Comparison of ENCODE assay signal across 8 mouse cellular contexts in genomic region chr8:37062012-37062944, GRCm38 (mm10).
DNase-seq lines count a peak whose midpoint lies in the region; ATAC-seq and TF ChIP-seq lines count a peak whose summit lies in the region.

No protein-coding gene starts in this region.

- 35% methylated on average over 13 of the region's 13 CpGs for WGBS in kidney, adult 2 months
- 31% methylated on average over 13 of the region's 13 CpGs for WGBS in limb, embryonic 12.5 days

- peak; percentile 94 for TF ChIP-seq CTCF in kidney, adult 2 months (conservative IDR thresholded peaks at IDR 0.05; ENCODE audit: insufficient read depth, insufficient read length, low read depth, low read length)

- H3K9me3 ChIP-seq in limb, embryonic 12.5 days, result no peaks in the 10 kb centered on the region

- no peak for TF ChIP-seq POLR2A in kidney, adult 2 months (IDR thresholded peaks at IDR 0.05; ENCODE audit: low read depth, low read length)

- no peak overlapping the region for H3K4me2 ChIP-seq in limb, embryonic 12.5 days

- DNase-seq in 416B (ENCODE audit: low read depth), result peak; percentile 56
- DNase-seq in adrenal gland, adult 8-10 months, result peak; percentile 54
- peak; percentile 69 for DNase-seq in embryo, embryonic 11.5 days (ENCODE audit: low read depth, low spot score)
- peak; percentile 59 for DNase-seq in kidney, adult 2 months
- DNase-seq in naive thymus-derived CD4-positive, alpha-beta T cell, adult 2 months (ENCODE audit: low read depth), result peak; percentile 26
- DNase-seq in telencephalon, adult 2 months (ENCODE audit: low read depth, low spot score), result peak; percentile 55

- H3K27me3 ChIP-seq in kidney, adult 2 months (replicated peaks; ENCODE audit: control insufficient read depth, insufficient read depth, low read length), result no peaks in the 10 kb centered on the region
- no peaks in the 10 kb centered on the region for H3K27me3 ChIP-seq in limb, embryonic 12.5 days

- no peaks in the 10 kb centered on the region for H3K4me1 ChIP-seq in kidney, adult 2 months (ENCODE audit: control insufficient read depth, insufficient read depth, low read length)
- no peaks in the 10 kb centered on the region for H3K4me1 ChIP-seq in limb, embryonic 12.5 days (replicated peaks)

- no peak overlapping the region for H3K27ac ChIP-seq in kidney, adult 2 months (ENCODE audit: insufficient read depth, low read depth, low read length)
- no peak overlapping the region for H3K27ac ChIP-seq in limb, embryonic 12.5 days

- peak; percentile 82 for ATAC-seq in granulocyte monocyte progenitor cell, adult 5-6 weeks (replicated peaks; ENCODE audit: poor library complexity, severe bottlenecking)
- 0 out of 2 replicates have a peak, but pooled peaks have one; percentile 66 for ATAC-seq in limb, embryonic 12.5 days (ENCODE audit: insufficient number of reproducible peaks, insufficient read depth, low FRiP score, low TSS enrichment, low read depth)

- H3K9ac ChIP-seq in limb, embryonic 12.5 days (replicated peaks), result no peak overlapping the region

- H3K4me3 ChIP-seq in kidney, adult 2 months (ENCODE audit: insufficient read depth, low read depth, low read length), result no peak overlapping the region
- H3K4me3 ChIP-seq in limb, embryonic 12.5 days (replicated peaks), result no peak overlapping the region

- no peaks in the 10 kb centered on the region for H3K36me3 ChIP-seq in kidney, adult 2 months (ENCODE audit: control insufficient read depth, insufficient read depth, low read length)
- H3K36me3 ChIP-seq in limb, embryonic 12.5 days, result no peaks in the 10 kb centered on the region
